Mouse (Mus musculus) lung, postnatal 0 days (tissue): Measurements from ENCODE around the gene Cbfb.

Source experiments
- CTCF ChIP-seq: IDR thresholded peaks from 2 replicates; pipeline ENCODE4 v1.5.1; 2016; ENCODE audit warnings: antibody characterized with exemption, mild to moderate bottlenecking
- EP300 ChIP-seq: IDR thresholded peaks from 2 replicates; pipeline ENCODE4 v1.6.1; 2016; ENCODE audit warnings: antibody characterized with exemption, mild to moderate bottlenecking, control low read depth

DNA sequence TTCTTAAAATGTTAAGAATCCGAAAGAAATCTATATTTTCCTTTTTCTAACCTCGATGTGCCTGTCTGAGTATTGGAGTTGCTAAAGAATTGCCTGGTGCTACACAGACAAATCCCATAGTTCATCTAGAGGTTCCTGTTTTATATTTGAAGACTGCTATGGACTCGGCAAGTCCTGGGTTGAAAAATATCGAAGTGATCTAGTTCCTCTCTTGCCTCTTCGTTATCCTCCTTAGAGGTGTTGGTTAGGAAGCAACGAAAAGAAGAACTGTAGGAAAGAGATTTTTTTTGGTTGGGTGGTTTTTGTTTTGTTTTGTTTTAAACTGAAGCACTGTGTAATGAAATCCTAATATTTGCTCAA is 1.5 kb downstream of the Cbfb start:
- TF ChIP-seq CTCF (no peak), EP300 (no peak)
